In the genomic region with DNA sequence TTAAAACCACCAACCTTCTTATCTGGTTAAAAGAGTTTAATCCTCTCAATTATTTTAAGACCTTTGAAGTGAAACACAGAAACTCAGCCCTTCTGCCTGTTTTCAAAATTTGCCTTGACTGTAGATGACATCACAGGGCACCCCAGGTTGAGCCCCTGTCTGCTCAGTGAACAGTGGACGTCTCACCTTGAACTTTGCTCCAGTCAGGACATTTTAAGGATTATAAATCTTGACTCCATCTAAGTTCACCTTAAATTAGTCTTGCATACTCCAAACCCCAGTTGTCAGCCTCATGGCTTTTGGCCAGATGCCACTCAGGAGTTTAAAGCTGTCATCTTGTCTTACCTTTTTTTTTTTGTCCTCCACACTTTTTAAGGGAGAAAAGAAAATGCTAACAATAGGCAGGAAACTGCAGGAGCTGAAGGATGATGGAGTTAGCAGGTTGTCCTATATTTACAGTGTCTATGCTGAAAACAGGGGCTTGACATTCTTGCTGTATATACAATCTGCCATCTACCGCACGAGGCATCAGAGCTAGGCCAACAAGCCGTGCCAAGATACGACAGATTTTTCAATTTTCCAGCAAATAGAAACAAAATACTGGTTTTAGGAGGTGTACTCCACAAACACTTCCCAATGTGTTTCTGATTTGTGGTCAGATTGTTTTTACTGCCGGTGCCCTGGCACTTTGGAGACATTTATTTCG, we compare ENCODE assay signal across 12 mouse cellular contexts.
A peak's percentile ranks its signal among the peaks of the same experiment; 100 is the strongest.
DNase-seq lines count a peak whose midpoint lies in the region; ATAC-seq and TF ChIP-seq lines count a peak whose summit lies in the region.
"Had no signal": no experiment of that assay in that cellular context is flagged by ENCODE, and none has a peak within 500 bp of the region (broad histone marks: within the 10 kb centered on the region; RNA-seq: fewer than 3 reads in every experiment).

No protein-coding gene starts in this region.

- no peaks in the 10 kb centered on the region for H3K27me3 ChIP-seq in forebrain, embryonic 14.5 days (replicated peaks; ENCODE audit: control insufficient read depth, insufficient read depth, low read length)
- no peaks in the 10 kb centered on the region for H3K27me3 ChIP-seq in forebrain, embryonic 12.5 days
- H3K27me3 ChIP-seq in embryonic facial prominence, embryonic 15.5 days: peaks cover 5% of the 10 kb centered on the region
- H3K27me3 ChIP-seq in limb, embryonic 13.5 days: no peaks in the 10 kb centered on the region
- H3K27me3 ChIP-seq in cerebellum, adult 2 months (ENCODE audit: control insufficient read depth, insufficient read depth, low read length): no peaks in the 10 kb centered on the region
- H3K27me3 ChIP-seq: heart, embryonic 15.5 days; liver, embryonic 12.5 days had no signal

- DNase-seq in forebrain, embryonic 14.5 days (ENCODE audit: low spot score): peak; percentile 67
- peak; percentile 74 for DNase-seq in brain, embryonic 14.5 days (ENCODE audit: low read depth)
- DNase-seq in heart, adult 9 months (ENCODE audit: low spot score in 2 of 2): no peak
- no peak for DNase-seq in cerebellum, adult 2 months
- DNase-seq: cerebellum, postnatal 36 days; thymus, postnatal 25 days had no signal

- no peak overlapping the region for H3K4me3 ChIP-seq in forebrain, embryonic 14.5 days (ENCODE audit: low read depth, low read length)
- H3K4me3 ChIP-seq in forebrain, embryonic 12.5 days (replicated peaks): no peak overlapping the region
- H3K4me3 ChIP-seq in embryonic facial prominence, embryonic 15.5 days (replicated peaks): no peak overlapping the region
- no peak overlapping the region for H3K4me3 ChIP-seq in limb, embryonic 13.5 days
- no peak overlapping the region for H3K4me3 ChIP-seq in cerebellum, adult 2 months (replicated peaks; ENCODE audit: insufficient read depth, low read depth, low read length)
- H3K4me3 ChIP-seq: heart, embryonic 15.5 days; liver, embryonic 12.5 days had no signal

- TF ChIP-seq CTCF in brain, embryonic 14.5 days (IDR thresholded peaks at IDR 0.05; ENCODE audit: borderline replicate concordance, extremely low read depth, insufficient read depth, insufficient read length): no peak
- TF ChIP-seq CTCF in cerebellum, adult 2 months (IDR thresholded peaks at IDR 0.05; ENCODE audit: borderline replicate concordance, insufficient read depth, low read depth, low read length): no peak

- H3K4me1 ChIP-seq in forebrain, embryonic 14.5 days (ENCODE audit: control insufficient read depth, insufficient read depth, low read length): no peaks in the 10 kb centered on the region
- no peaks in the 10 kb centered on the region for H3K4me1 ChIP-seq in forebrain, embryonic 12.5 days
- H3K4me1 ChIP-seq in embryonic facial prominence, embryonic 15.5 days: peaks cover 6% of the 10 kb centered on the region
- peaks cover 18% of the 10 kb centered on the region for H3K4me1 ChIP-seq in limb, embryonic 13.5 days
- no peaks in the 10 kb centered on the region for H3K4me1 ChIP-seq in cerebellum, adult 2 months (ENCODE audit: control insufficient read depth, insufficient read depth, low read length)
- H3K4me1 ChIP-seq: heart, embryonic 15.5 days; liver, embryonic 12.5 days had no signal

- no peaks in the 10 kb centered on the region for H3K9me3 ChIP-seq in forebrain, embryonic 14.5 days (replicated peaks; ENCODE audit: control insufficient read depth, low read length)
- H3K9me3 ChIP-seq in forebrain, embryonic 12.5 days: no peaks in the 10 kb centered on the region
- H3K9me3 ChIP-seq in embryonic facial prominence, embryonic 15.5 days (replicated peaks): no peaks in the 10 kb centered on the region
- no peaks in the 10 kb centered on the region for H3K9me3 ChIP-seq in limb, embryonic 13.5 days
- H3K9me3 ChIP-seq: heart, embryonic 15.5 days; liver, embryonic 12.5 days had no signal

- 69% methylated on average over 7 of the region's 7 CpGs for WGBS in forebrain, embryonic 14.5 days
- 75% methylated on average over 7 of the region's 7 CpGs for WGBS in forebrain, embryonic 12.5 days
- 25% methylated on average over 7 of the region's 7 CpGs for WGBS in embryonic facial prominence, embryonic 15.5 days
- 18% methylated on average over 7 of the region's 7 CpGs for WGBS in limb, embryonic 13.5 days
- WGBS in cerebellum, adult 2 months: 27% methylated on average over 7 of the region's 7 CpGs

- H3K9ac ChIP-seq in forebrain, embryonic 14.5 days (ENCODE audit: low read length): no peak overlapping the region
- H3K9ac ChIP-seq in forebrain, embryonic 12.5 days: no peak overlapping the region
- H3K9ac ChIP-seq in embryonic facial prominence, embryonic 15.5 days: no peak overlapping the region
- H3K9ac ChIP-seq in limb, embryonic 13.5 days: no peak overlapping the region
- H3K9ac ChIP-seq: heart, embryonic 15.5 days; liver, embryonic 12.5 days had no signal

- ATAC-seq in forebrain, embryonic 14.5 days: peak; percentile 78; the same call in 1 of the 2 replicates
- ATAC-seq in forebrain, embryonic 12.5 days (ENCODE audit: low FRiP score): no peak
- ATAC-seq in embryonic facial prominence, embryonic 15.5 days (ENCODE audit: insufficient number of reproducible peaks, low FRiP score, low TSS enrichment, low read depth): peak; percentile 53; the same call in 1 of the 2 replicates
- peak; percentile 84 for ATAC-seq in limb, embryonic 13.5 days (ENCODE audit: low FRiP score, low read depth)
- ATAC-seq: liver, embryonic 12.5 days; lung, postnatal 0 days had no signal

- H3K4me2 ChIP-seq in forebrain, embryonic 14.5 days (ENCODE audit: low read length): no peak overlapping the region
- H3K4me2 ChIP-seq in forebrain, embryonic 12.5 days: no peak overlapping the region
- H3K4me2 ChIP-seq in embryonic facial prominence, embryonic 15.5 days (replicated peaks): no peak overlapping the region
- no peak overlapping the region; the same call in 1 of the 2 replicates for H3K4me2 ChIP-seq in limb, embryonic 13.5 days (replicated peaks)
- H3K4me2 ChIP-seq: heart, embryonic 15.5 days; liver, embryonic 12.5 days had no signal

- no peaks in the 10 kb centered on the region for H3K36me3 ChIP-seq in forebrain, embryonic 14.5 days (ENCODE audit: control insufficient read depth, insufficient read depth, low read length)
- no peaks in the 10 kb centered on the region for H3K36me3 ChIP-seq in forebrain, embryonic 12.5 days (replicated peaks)
- H3K36me3 ChIP-seq in embryonic facial prominence, embryonic 15.5 days: no peaks in the 10 kb centered on the region
- H3K36me3 ChIP-seq in limb, embryonic 13.5 days: no peaks in the 10 kb centered on the region
- H3K36me3 ChIP-seq: heart, embryonic 15.5 days; liver, embryonic 12.5 days had no signal

- no peak for TF ChIP-seq POLR2A in brain, embryonic 14.5 days (IDR thresholded peaks at IDR 0.05; ENCODE audit: borderline replicate concordance, extremely low read depth, insufficient read depth, insufficient read length, poor library complexity, severe bottlenecking)
- TF ChIP-seq POLR2A in cerebellum, adult 2 months (IDR thresholded peaks at IDR 0.05; ENCODE audit: borderline replicate concordance, insufficient read depth, low read length): no peak

- H3K27ac ChIP-seq in forebrain, embryonic 14.5 days (ENCODE audit: low read depth, low read length): no peak overlapping the region
- H3K27ac ChIP-seq in forebrain, embryonic 12.5 days: no peak overlapping the region
- H3K27ac ChIP-seq in embryonic facial prominence, embryonic 15.5 days (replicated peaks): 0 out of 2 replicates have a peak overlapping the region, but pooled peaks have one; percentile 22
- H3K27ac ChIP-seq in limb, embryonic 13.5 days: peak overlapping the region; percentile 58; the same call in 1 of the 2 replicates
- H3K27ac ChIP-seq in cerebellum, adult 2 months (ENCODE audit: insufficient read depth, low read length): no peak overlapping the region
- H3K27ac ChIP-seq: heart, embryonic 15.5 days; liver, embryonic 12.5 days had no signal

Comparison
In these comparisons a context has a peak if more than half of its experiments do, and no peak if none do; other contexts are left out.
1. DNase-seq: peak in forebrain, embryonic 14.5 days (single experiment) and brain, embryonic 14.5 days (single experiment); none in heart, adult 9 months (0 of 2) and cerebellum, adult 2 months (0 of 2).
2. H3K27ac ChIP-seq: peak in embryonic facial prominence, embryonic 15.5 days (single experiment) and limb, embryonic 13.5 days (single experiment); none in forebrain, embryonic 14.5 days (single experiment), forebrain, embryonic 12.5 days (single experiment) and cerebellum, adult 2 months (single experiment).